Mouse (Mus musculus) adrenal gland, adult 2 months (tissue): ENCODE data around the gene Rhot2. TPM values are rescaled to one million over a fixed set of nuclear protein-coding genes. Genes with fewer than 3 reads are reported as not detected.

Experiments used
- DNase-seq: peaks from one replicate; pipeline ENCODE4 v3.0.0; 2021
- long read RNA-seq: library from polyadenylated mRNA; stranded (forward); transcript quantifications from one replicate; pipeline ENCODE4 v2.0.0, GENCODE M21; 2021
- polyA plus RNA-seq: library from polyadenylated mRNA; depleted of rRNA; stranded (reverse); fragments of >200 nt; gene quantifications from 2 replicates; pipeline ENCODE4 v1.2.3, GENCODE M21; 2012; rRNA removed
- total RNA-seq, 2 experiments: library from RNA; stranded (reverse); gene quantifications; 2 replicates each; pipeline ENCODE4 v1.2.3; 2021

Rhot2 gene
- 100 to 1,000 TPM; 107 to 127 TPM for total RNA-seq
- 180 and 193 TPM in 2 replicates for polyA plus RNA-seq
- long read RNA-seq, transcript Rhot2-201 (19 exons, 3,189 nt): major isoform, 45 of 72 reads
- long read RNA-seq, partial matches to known transcripts: 18 of 72 reads
- long read RNA-seq, other reads (novel, unspliced or antisense): 9 of 72 reads

- peak; percentile 97 for DNase-seq
These were observed at the start of gene Rhot2 for GRCm38 (mm10) chr17:25844396-25844901. Gene Rhot2 (minus strand): TSS chr17:25844851.

GRCm38 (mm10) chr17:25893975-25894617 is 49.4 kb upstream of the Rhot2 start:
- peak; percentile 82 for DNase-seq

GRCm38 (mm10) chr17:25888837-25889236 is 44.2 kb upstream of the Rhot2 start:
- DNase-seq: no peak

- DNase-seq: no peak
These were observed 42.8 kb upstream of the Rhot2 start for GRCm38 (mm10) chr17:25887467-25887866.

GRCm38 (mm10) chr17:25886806-25887205 is 42.2 kb upstream of the Rhot2 start:
- DNase-seq: no peak

- no peak for DNase-seq
These were observed 41.0 kb upstream of the Rhot2 start for GRCm38 (mm10) chr17:25885636-25886035.

GRCm38 (mm10) chr17:25883824-25884223 is 39.2 kb upstream of the Rhot2 start:
- no peak for DNase-seq

- no peak for DNase-seq
These were observed 38.6 kb upstream of the Rhot2 start for GRCm38 (mm10) chr17:25883268-25883667.

GRCm38 (mm10) chr17:25882306-25882705 is 37.7 kb upstream of the Rhot2 start:
- peak; percentile 36 for DNase-seq

- no peak for DNase-seq
These were observed 37.0 kb upstream of the Rhot2 start for GRCm38 (mm10) chr17:25881691-25882090.

- DNase-seq: peak; percentile 38
These were observed 36.4 kb upstream of the Rhot2 start for GRCm38 (mm10) chr17:25880913-25881641.

GRCm38 (mm10) chr17:25880196-25880910 is 35.7 kb upstream of the Rhot2 start, which contains the start of gene Wfikkn1:
Gene Wfikkn1 (minus strand): TSS chr17:25880858.
- DNase-seq: no peak

GRCm38 (mm10) chr17:25879750-25880149 is 35.1 kb upstream of the Rhot2 start:
- peak; percentile 14 for DNase-seq

- DNase-seq: peak; percentile 74
These were observed 34.6 kb upstream of the Rhot2 start for GRCm38 (mm10) chr17:25879261-25879660.

- DNase-seq: peak; percentile 16
These were observed 34.0 kb upstream of the Rhot2 start for GRCm38 (mm10) chr17:25878611-25879180.

- DNase-seq: peak; percentile 30
These were observed 33.3 kb upstream of the Rhot2 start for GRCm38 (mm10) chr17:25877741-25878610.

GRCm38 (mm10) chr17:25877025-25877424 is 32.4 kb upstream of the Rhot2 start:
- no peak for DNase-seq

- DNase-seq: peak; percentile 43
These were observed 31.8 kb upstream of the Rhot2 start for GRCm38 (mm10) chr17:25876347-25876915.

GRCm38 (mm10) chr17:25875171-25876136 is 30.8 kb upstream of the Rhot2 start:
- peak; percentile 94 for DNase-seq
